Mouse (Mus musculus): ENCODE results near the gene Ogfod2.

Ogfod2 gene

GRCm38 (mm10) chr5:124150895-124151294, 38.8 kb downstream of the Ogfod2 start:
- DNase-seq (ENCODE audit: low read depth, low spot score): no peak

- DNase-seq (ENCODE audit: low read depth, low spot score): no peak
Measured at GRCm38 (mm10) chr5:124152734-124153133, 40.6 kb downstream of the Ogfod2 start.

GRCm38 (mm10) chr5:124155943-124156342, 43.8 kb downstream of the Ogfod2 start:
- no peak for DNase-seq (ENCODE audit: low read depth, low spot score)

GRCm38 (mm10) chr5:124158305-124158704, 46.2 kb downstream of the Ogfod2 start:
- no peak for DNase-seq (ENCODE audit: low read depth, low spot score)

GRCm38 (mm10) chr5:124159453-124159852, 47.4 kb downstream of the Ogfod2 start:
- DNase-seq (ENCODE audit: low read depth, low spot score): peak; percentile 67

GRCm38 (mm10) chr5:124161831-124162230, 49.7 kb downstream of the Ogfod2 start:
- no peak for DNase-seq (ENCODE audit: low read depth, low spot score)

GRCm38 (mm10) chr5:124162577-124162976, 50.5 kb downstream of the Ogfod2 start:
- DNase-seq (ENCODE audit: low read depth, low spot score): peak; percentile 52

- DNase-seq (ENCODE audit: low read depth, low spot score): no peak
Measured at GRCm38 (mm10) chr5:124163445-124163844, 51.3 kb downstream of the Ogfod2 start.

All from retina, adult 2 months (tissue).